In genomic region chr19:47491853-47492252, GRCm38 (mm10) we compare ENCODE assay signal across 13 mouse cellular contexts. TPM values are rescaled to one million over a fixed set of nuclear protein-coding genes. Genes with fewer than 3 reads are reported as not detected.
DNase-seq lines count a peak whose midpoint lies in the region; ATAC-seq and TF ChIP-seq lines count a peak whose summit lies in the region.
"Had no signal": no experiment of that assay in that cellular context is flagged by ENCODE, and none has a peak within 500 bp of the region (broad histone marks: within the 10 kb centered on the region; RNA-seq: fewer than 3 reads in every experiment).

No protein-coding gene starts in this region.

- H3K9me3 ChIP-seq in kidney, embryonic 16.5 days (ENCODE audit: low read length) = 0 out of 2 replicates have a peak, but pooled peaks cover 3% of the 10 kb centered on the region
- H3K9me3 ChIP-seq: embryonic facial prominence, embryonic 12.5 days; kidney, embryonic 15.5 days had no signal

- H3K4me3 ChIP-seq in kidney, embryonic 16.5 days (ENCODE audit: low read length) = no peak overlapping the region
- H3K4me3 ChIP-seq in myocyte = no peak overlapping the region
- H3K4me3 ChIP-seq: embryonic facial prominence, embryonic 12.5 days; kidney, embryonic 15.5 days had no signal

- ATAC-seq in frontal cortex, adult (ENCODE audit: low TSS enrichment) = peak; percentile 52
- peak; percentile 61; the same call in 1 of the 2 replicates for ATAC-seq in kidney, embryonic 16.5 days (ENCODE audit: low FRiP score, low TSS enrichment)
- ATAC-seq: CD4-positive, CD25-positive, alpha-beta regulatory T cell, adult 4 months had no signal

- no peak overlapping the region for H3ac ChIP-seq in myocyte (ENCODE audit: control insufficient read depth, insufficient read length)

- no peaks in the 10 kb centered on the region for H3K27me3 ChIP-seq in kidney, embryonic 16.5 days (ENCODE audit: insufficient read depth, low read length)
- H3K27me3 ChIP-seq in myocyte (ENCODE audit: control insufficient read depth, insufficient read depth, insufficient read length) = no peaks in the 10 kb centered on the region
- H3K27me3 ChIP-seq: embryonic facial prominence, embryonic 12.5 days; kidney, embryonic 15.5 days had no signal

- no peak overlapping the region for H3K4me2 ChIP-seq in kidney, embryonic 16.5 days (replicated peaks; ENCODE audit: low read depth, low read length)
- peak overlapping the region; percentile 22 for H3K4me2 ChIP-seq in myocyte (ENCODE audit: low read depth)
- H3K4me2 ChIP-seq: embryonic facial prominence, embryonic 12.5 days; kidney, embryonic 15.5 days; liver, embryonic 11.5 days had no signal

- no peaks in the 10 kb centered on the region for H3K79me2 ChIP-seq in myocyte (ENCODE audit: control insufficient read depth, insufficient read depth)

- TF ChIP-seq POLR2A in myocyte (IDR thresholded peaks at IDR 0.05; ENCODE audit: insufficient read length, low read depth) = no peak

- no peak overlapping the region for H3K9ac ChIP-seq in kidney, embryonic 16.5 days (replicated peaks; ENCODE audit: low read length)
- H3K9ac ChIP-seq: embryonic facial prominence, embryonic 12.5 days; kidney, embryonic 15.5 days had no signal

- DNase-seq in frontal cortex, postnatal 25 days (ENCODE audit: low spot score in 2 of 2) = no peak
- no peak for DNase-seq in kidney, adult 8-10 months
- DNase-seq in brain, adult 2 months (ENCODE audit: low read depth, low spot score) = peak; percentile 49
- DNase-seq in cerebellum, adult 9-11 months = no peak
- no peak for DNase-seq in cerebellum, adult 9-10 months

- 65% methylated on average over 2 of the region's 2 CpGs for WGBS in kidney, embryonic 16.5 days

- no peak overlapping the region for H3K27ac ChIP-seq in kidney, embryonic 16.5 days (ENCODE audit: low read length)
- H3K27ac ChIP-seq: embryonic facial prominence, embryonic 12.5 days; kidney, embryonic 15.5 days; macrophage had no signal

- 0 out of 2 replicates have a peak, but pooled peaks cover 2% of the 10 kb centered on the region for H3K4me1 ChIP-seq in kidney, embryonic 16.5 days (ENCODE audit: insufficient read depth, low read length)
- H3K4me1 ChIP-seq: embryonic facial prominence, embryonic 12.5 days had no signal

- H3K36me3 ChIP-seq in kidney, embryonic 16.5 days (ENCODE audit: insufficient read depth, low read length) = no peaks in the 10 kb centered on the region
- H3K36me3 ChIP-seq in myocyte (ENCODE audit: control insufficient read depth, insufficient read depth) = no peaks in the 10 kb centered on the region
- H3K36me3 ChIP-seq: embryonic facial prominence, embryonic 12.5 days; kidney, embryonic 15.5 days had no signal

TF ChIP-seq in myocyte, 11 proteins besides CTCF, POLR2A, EP300 and RAD21:
- peak; percentile 38 to 87 (median 78) for TF ChIP-seq MYOD1 (IDR thresholded peaks at IDR 0.05; ENCODE audit: control insufficient read depth in 1 of 3, insufficient read length in 2 of 3, low read depth in 2 of 3)
- TF ChIP-seq TCF3 (IDR thresholded peaks at IDR 0.05; ENCODE audit: insufficient read length, low read depth) = peak; percentile 58
- peak; percentile 81 for TF ChIP-seq TCF12 (IDR thresholded peaks at IDR 0.05; ENCODE audit: insufficient read depth, poor library complexity, severe bottlenecking)
- TF ChIP-seq MAX (IDR thresholded peaks at IDR 0.05; ENCODE audit: low read depth) = no peak
- peak; percentile 89 to 96 (median 90) for TF ChIP-seq MYOG (IDR thresholded peaks at IDR 0.05; ENCODE audit: control insufficient read depth in 1 of 3, insufficient read depth in 1 of 3, insufficient read length in 2 of 3, low read depth in 2 of 3)

RNA-seq across cellular contexts. Expression of gene Sh3pxd2a, which starts 27.7 kb away (rescaled TPM):
- 5.0 and 5.5 TPM in 2 replicates for polyA plus RNA-seq in kidney, embryonic 16.5 days (2015; fragmentation: Nextera tagmentation; extraction: Ambion mirVana)
- polyA plus RNA-seq in myocyte (2012; fragmentation: generic; extraction: Trizol) = 59.5 TPM

RNA-seq across cellular contexts. Expression of gene Stn1, which starts 45.5 kb away (rescaled TPM):
- polyA plus RNA-seq in kidney, embryonic 16.5 days (2015; fragmentation: Nextera tagmentation; extraction: Ambion mirVana) = 54.8 and 58.9 TPM in 2 replicates
- 43.9 TPM for polyA plus RNA-seq in myocyte (2012; fragmentation: generic; extraction: Trizol)
